Mouse (Mus musculus): ENCODE data around the gene Mbnl1. TPM values are rescaled to one million over a fixed set of nuclear protein-coding genes. Genes with fewer than 3 reads are reported as not detected.

Gene Mbnl1
- polyA plus RNA-seq, 1 experiment from 2014 or later = 311 TPM

GRCm38 (mm10) chr3:60576366-60577046 is 103.9 kb downstream of the Mbnl1 start:
- WGBS (ENCODE audit: missing documents) = 69% methylated on average over 9 of the region's 9 CpGs
- H3K36me3 ChIP-seq (ENCODE audit: inconsistent target) = no peaks in the 10 kb centered on the region
- no peak overlapping the region for H3K27ac ChIP-seq
- H3K4me3 ChIP-seq (ENCODE audit: inconsistent target) = no peak overlapping the region
- H3K79me2 ChIP-seq (ENCODE audit: inconsistent target) = peaks cover 100% of the 10 kb centered on the region

- 39% methylated on average over 4 of the region's 4 CpGs for WGBS (ENCODE audit: missing documents)
- Histone ChIP-seq H3K36me3 (ENCODE audit: inconsistent target) (no peaks in the 10 kb centered on the region), H3K4me3 (ENCODE audit: inconsistent target) (no peak overlapping the region), H3K27ac (peak overlapping the region; percentile 68), H3K79me2 (ENCODE audit: inconsistent target) (peaks cover 100% of the 10 kb centered on the region)
These were observed 107.2 kb downstream of the Mbnl1 start for GRCm38 (mm10) chr3:60579880-60580279.

GRCm38 (mm10) chr3:60580699-60581098 is 108.1 kb downstream of the Mbnl1 start:
- Histone ChIP-seq H3K4me3 (ENCODE audit: inconsistent target) (no peak overlapping the region), H3K79me2 (ENCODE audit: inconsistent target) (peaks cover 100% of the 10 kb centered on the region), H3K27ac (peak overlapping the region; percentile 68), H3K36me3 (ENCODE audit: inconsistent target) (no peaks in the 10 kb centered on the region)
- WGBS (ENCODE audit: missing documents) = 0% methylated on average over 5 of the region's 5 CpGs

GRCm38 (mm10) chr3:60582154-60582553 is 109.5 kb downstream of the Mbnl1 start:
- peak overlapping the region; percentile 2; the same call in 1 of the 2 replicates for H3K27ac ChIP-seq
- no peaks in the 10 kb centered on the region for H3K36me3 ChIP-seq (ENCODE audit: inconsistent target)
- H3K4me3 ChIP-seq (ENCODE audit: inconsistent target) = no peak overlapping the region
- H3K79me2 ChIP-seq (ENCODE audit: inconsistent target) = peaks cover 100% of the 10 kb centered on the region
- 2% methylated on average over 3 of the region's 3 CpGs for WGBS (ENCODE audit: missing documents)

GRCm38 (mm10) chr3:60582620-60583019 is 110.0 kb downstream of the Mbnl1 start:
- peaks cover 100% of the 10 kb centered on the region for H3K79me2 ChIP-seq (ENCODE audit: inconsistent target)
- H3K4me3 ChIP-seq (ENCODE audit: inconsistent target) = no peak overlapping the region
- H3K36me3 ChIP-seq (ENCODE audit: inconsistent target) = no peaks in the 10 kb centered on the region
- WGBS (ENCODE audit: missing documents) = 89% methylated on average over 1 of the region's 1 CpGs
- peak overlapping the region; percentile 2; the same call in 1 of the 2 replicates for H3K27ac ChIP-seq

DNA sequence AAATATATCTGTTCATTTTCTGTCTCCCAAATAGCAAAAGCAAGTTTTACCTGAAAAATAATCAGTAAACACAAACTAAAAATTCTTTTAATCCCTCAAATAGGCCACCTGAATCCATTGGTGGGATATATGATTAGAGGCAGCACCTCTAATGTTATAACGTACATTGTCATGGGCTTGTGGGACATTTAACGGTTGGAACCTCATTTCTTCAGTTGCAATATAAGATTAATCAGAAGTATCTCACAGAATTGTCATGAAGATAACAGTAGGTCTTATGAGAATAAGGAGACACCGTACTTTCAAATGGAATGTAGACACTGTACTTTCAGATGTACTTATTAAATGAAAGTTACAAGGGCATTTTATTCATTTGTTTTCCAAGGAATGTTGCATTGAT is 112.1 kb downstream of the Mbnl1 start:
- WGBS (ENCODE audit: missing documents) = 93% methylated on average over 3 of the region's 3 CpGs
- H3K79me2 ChIP-seq (ENCODE audit: inconsistent target) = peaks cover 100% of the 10 kb centered on the region
- no peak overlapping the region for H3K27ac ChIP-seq
- H3K4me3 ChIP-seq (ENCODE audit: inconsistent target) = no peak overlapping the region
- H3K36me3 ChIP-seq (ENCODE audit: inconsistent target) = no peaks in the 10 kb centered on the region

DNA sequence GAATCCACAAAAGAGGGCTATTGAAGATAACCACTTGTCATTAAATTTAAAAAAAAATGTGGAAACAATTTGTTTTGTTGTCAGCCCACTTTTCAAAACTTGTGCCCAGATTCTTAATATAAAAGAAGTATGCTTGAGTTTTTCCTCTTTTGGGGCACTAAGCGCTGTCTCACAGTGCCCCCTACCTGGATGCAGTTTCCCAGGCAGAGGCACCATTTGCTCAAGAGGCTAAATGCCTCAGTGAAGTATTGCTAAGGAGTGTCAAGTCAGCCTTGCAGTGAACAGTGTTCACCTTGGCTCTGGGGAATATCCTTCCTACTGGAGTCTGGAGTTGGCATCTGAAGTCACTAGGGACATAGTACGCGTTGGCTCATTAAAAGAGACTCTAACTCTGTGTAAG is 113.4 kb downstream of the Mbnl1 start:
- peaks cover 100% of the 10 kb centered on the region for H3K79me2 ChIP-seq (ENCODE audit: inconsistent target)

GRCm38 (mm10) chr3:60587149-60587548 is 114.5 kb downstream of the Mbnl1 start:
- H3K4me3 ChIP-seq (ENCODE audit: inconsistent target) = no peak overlapping the region
- peaks cover 100% of the 10 kb centered on the region for H3K79me2 ChIP-seq (ENCODE audit: inconsistent target)
- 91% methylated on average over 4 of the region's 4 CpGs for WGBS (ENCODE audit: missing documents)
- H3K36me3 ChIP-seq (ENCODE audit: inconsistent target) = no peaks in the 10 kb centered on the region
- H3K27ac ChIP-seq = no peak overlapping the region

More for the DNA sequence above, 113.4 kb downstream of the Mbnl1 start:
- Histone ChIP-seq H3K27ac (no peak overlapping the region), H3K36me3 (ENCODE audit: inconsistent target) (no peaks in the 10 kb centered on the region), H3K4me3 (ENCODE audit: inconsistent target) (no peak overlapping the region)
- 97% methylated on average over 3 of the region's 3 CpGs for WGBS (ENCODE audit: missing documents)

GRCm38 (mm10) chr3:60589361-60589760 is 116.7 kb downstream of the Mbnl1 start:
- no peak overlapping the region for H3K4me3 ChIP-seq (ENCODE audit: inconsistent target)
- no peaks in the 10 kb centered on the region for H3K36me3 ChIP-seq (ENCODE audit: inconsistent target)
- 37% methylated on average over 3 of the region's 3 CpGs for WGBS (ENCODE audit: missing documents)
- peaks cover 100% of the 10 kb centered on the region for H3K79me2 ChIP-seq (ENCODE audit: inconsistent target)
- no peak overlapping the region for H3K27ac ChIP-seq

DNA sequence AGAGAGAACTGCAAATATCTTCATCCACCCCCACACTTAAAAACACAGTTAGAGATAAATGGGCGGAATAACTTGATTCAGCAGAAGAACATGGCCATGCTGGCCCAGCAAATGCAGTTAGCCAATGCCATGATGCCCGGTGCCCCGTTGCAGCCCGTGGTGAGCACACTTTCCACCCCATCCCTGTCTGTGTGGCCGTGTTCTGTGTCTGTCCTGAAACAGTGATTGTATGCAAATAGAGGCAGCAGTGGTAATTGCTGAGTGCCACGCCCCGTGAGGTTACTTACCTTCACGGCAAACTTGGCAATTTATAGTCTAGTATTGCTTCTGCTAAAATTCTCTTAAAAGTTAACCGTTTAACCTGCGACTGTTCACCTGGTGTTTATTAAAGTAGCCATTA is 123.0 kb downstream of the Mbnl1 start:
- H3K79me2 ChIP-seq (ENCODE audit: inconsistent target) = peaks cover 100% of the 10 kb centered on the region
- H3K27ac ChIP-seq = no peak overlapping the region
- H3K36me3 ChIP-seq (ENCODE audit: inconsistent target) = peaks cover 31% of the 10 kb centered on the region
- 92% methylated on average over 10 of the region's 10 CpGs for WGBS (ENCODE audit: missing documents)
- H3K4me3 ChIP-seq (ENCODE audit: inconsistent target) = no peak overlapping the region

GRCm38 (mm10) chr3:60596985-60597384 is 124.4 kb downstream of the Mbnl1 start:
- WGBS (ENCODE audit: missing documents) = 81% methylated on average over 4 of the region's 4 CpGs
- peaks cover 100% of the 10 kb centered on the region for H3K79me2 ChIP-seq (ENCODE audit: inconsistent target)
- no peak overlapping the region for H3K27ac ChIP-seq
- no peak overlapping the region for H3K4me3 ChIP-seq (ENCODE audit: inconsistent target)
- peaks cover 31% of the 10 kb centered on the region for H3K36me3 ChIP-seq (ENCODE audit: inconsistent target)

- peaks cover 54% of the 10 kb centered on the region for H3K36me3 ChIP-seq (ENCODE audit: inconsistent target)
These were observed 129.1 kb downstream of the Mbnl1 start for GRCm38 (mm10) chr3:60601686-60602085.

DNA sequence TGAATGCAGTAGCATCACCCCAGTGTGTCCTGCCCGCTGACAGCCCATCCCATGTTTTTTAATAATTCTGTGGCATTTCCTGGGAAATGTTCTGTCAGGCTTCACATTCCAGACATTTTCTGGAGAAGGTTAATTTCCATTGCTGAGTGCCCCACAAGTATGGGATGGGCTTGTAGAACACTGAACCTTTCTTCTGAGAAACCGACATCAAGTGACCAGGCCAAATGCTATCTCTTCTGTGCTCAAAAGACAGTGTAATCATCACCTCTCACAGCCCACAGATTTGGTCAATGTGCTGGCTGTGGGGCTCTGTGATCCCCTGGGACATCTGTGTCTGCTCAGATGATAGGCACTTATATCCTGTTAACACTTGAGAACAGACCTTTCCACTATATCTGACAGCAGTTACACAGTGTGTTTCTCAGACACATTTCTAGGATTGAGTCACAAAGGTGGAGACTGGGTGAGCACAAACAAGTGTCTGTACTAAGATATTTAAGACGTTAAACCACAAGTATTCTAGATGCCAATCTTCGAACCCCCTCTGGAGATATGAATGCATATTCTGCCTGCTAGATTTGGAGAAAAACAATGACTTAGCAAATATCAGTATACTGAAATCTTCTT is 130.4 kb downstream of the Mbnl1 start:
- 76% methylated on average over 4 of the region's 4 CpGs for WGBS (ENCODE audit: missing documents)
- peaks cover 43% of the 10 kb centered on the region; the same call in 1 of the 2 replicates for H3K36me3 ChIP-seq (ENCODE audit: inconsistent target)
- no peak overlapping the region for H3K4me3 ChIP-seq (ENCODE audit: inconsistent target)
- H3K27ac ChIP-seq = no peak overlapping the region
- H3K79me2 ChIP-seq (ENCODE audit: inconsistent target) = peaks cover 100% of the 10 kb centered on the region

More at GRCm38 (mm10) chr3:60601686-60602085, 129.1 kb downstream of the Mbnl1 start:
- H3K4me3 ChIP-seq (ENCODE audit: inconsistent target) = no peak overlapping the region
- H3K79me2 ChIP-seq (ENCODE audit: inconsistent target) = peaks cover 100% of the 10 kb centered on the region
- no peak overlapping the region for H3K27ac ChIP-seq
- WGBS (ENCODE audit: missing documents) = 43% methylated on average over 4 of the region's 4 CpGs

- H3K4me3 ChIP-seq (ENCODE audit: inconsistent target) = no peak overlapping the region
- H3K27ac ChIP-seq = no peak overlapping the region
- H3K36me3 ChIP-seq (ENCODE audit: inconsistent target) = peaks cover 41% of the 10 kb centered on the region; the same call in 1 of the 2 replicates
- 95% methylated on average over 4 of the region's 4 CpGs for WGBS (ENCODE audit: missing documents)
- H3K79me2 ChIP-seq (ENCODE audit: inconsistent target) = peaks cover 100% of the 10 kb centered on the region
These were observed 131.0 kb downstream of the Mbnl1 start for GRCm38 (mm10) chr3:60603637-60604036.

- no peak overlapping the region for H3K4me3 ChIP-seq (ENCODE audit: inconsistent target)
- WGBS (ENCODE audit: missing documents) = 70% methylated on average over 6 of the region's 6 CpGs
- H3K27ac ChIP-seq = no peak overlapping the region
- peaks cover 36% of the 10 kb centered on the region; the same call in 1 of the 2 replicates for H3K36me3 ChIP-seq (ENCODE audit: inconsistent target)
- H3K79me2 ChIP-seq (ENCODE audit: inconsistent target) = peaks cover 100% of the 10 kb centered on the region
These were observed 131.6 kb downstream of the Mbnl1 start for GRCm38 (mm10) chr3:60604205-60604604.
